Mouse (Mus musculus): ENCODE data around the gene Ddx23. TPM values are rescaled to one million over a fixed set of nuclear protein-coding genes. Genes with fewer than 3 reads are reported as not detected.

The Ddx23 gene
- polyA plus RNA-seq, 1 experiment from 2014 or later, result 26.4 TPM

GRCm38 (mm10) chr15:98608784-98609250 is 53.9 kb downstream of the Ddx23 start:
- peak; percentile 44 for DNase-seq (ENCODE audit: low spot score)

GRCm38 (mm10) chr15:98608058-98608783 is 54.5 kb downstream of the Ddx23 start:
- DNase-seq (ENCODE audit: low spot score), result no peak

GRCm38 (mm10) chr15:98607557-98607956 is 55.1 kb downstream of the Ddx23 start:
- DNase-seq (ENCODE audit: low spot score), result no peak

- no peak for DNase-seq (ENCODE audit: low spot score)
Observed at GRCm38 (mm10) chr15:98606739-98607138, 56.0 kb downstream of the Ddx23 start.

GRCm38 (mm10) chr15:98606051-98606536 is 56.6 kb downstream of the Ddx23 start:
- DNase-seq (ENCODE audit: low spot score), result no peak

- no peak for DNase-seq (ENCODE audit: low spot score)
Observed at GRCm38 (mm10) chr15:98604041-98604575, 58.6 kb downstream of the Ddx23 start.

GRCm38 (mm10) chr15:98602921-98603458 is 59.7 kb downstream of the Ddx23 start:
- DNase-seq (ENCODE audit: low spot score), result no peak

GRCm38 (mm10) chr15:98602191-98602881 is 60.4 kb downstream of the Ddx23 start:
- no peak for DNase-seq (ENCODE audit: low spot score)

GRCm38 (mm10) chr15:98601832-98602190 is 60.9 kb downstream of the Ddx23 start:
- no peak for DNase-seq (ENCODE audit: low spot score)

- DNase-seq (ENCODE audit: low spot score), result no peak
Observed at GRCm38 (mm10) chr15:98600036-98600709, 62.5 kb downstream of the Ddx23 start.

- DNase-seq (ENCODE audit: low spot score), result no peak
Observed at GRCm38 (mm10) chr15:98596609-98597008, 66.1 kb downstream of the Ddx23 start.

Other genes with a start within 250 kb of the Ddx23 start
- not detected in 2 replicates for gene Olfr282, start 231.7 kb downstream of the Ddx23 start, polyA plus RNA-seq (2015; fragmentation: Nextera tagmentation; extraction: Ambion mirVana)
- not detected in 2 replicates for gene Olfr281, start 210.3 kb downstream of the Ddx23 start, polyA plus RNA-seq (2015; fragmentation: Nextera tagmentation; extraction: Ambion mirVana)
- 0.03 TPM in 1 of 2 replicates, not detected in the other for gene OR5BS1P, start 193.0 kb downstream of the Ddx23 start, polyA plus RNA-seq (2015; fragmentation: Nextera tagmentation; extraction: Ambion mirVana)
- gene Lalba, start 180.2 kb downstream of the Ddx23 start, polyA plus RNA-seq (2015; fragmentation: Nextera tagmentation; extraction: Ambion mirVana), result 0.18 TPM in 1 of 2 replicates, not detected in the other
- gene Olfr279, start 170.5 kb downstream of the Ddx23 start, polyA plus RNA-seq (2015; fragmentation: Nextera tagmentation; extraction: Ambion mirVana), result not detected in 2 replicates
- 98.8 and 108 TPM in 2 replicates for gene Kansl2, start 128.6 kb downstream of the Ddx23 start, polyA plus RNA-seq (2015; fragmentation: Nextera tagmentation; extraction: Ambion mirVana)
- gene Ccnt1, start 92.0 kb downstream of the Ddx23 start, polyA plus RNA-seq (2015; fragmentation: Nextera tagmentation; extraction: Ambion mirVana), result 51.1 and 55.8 TPM in 2 replicates
- not detected in 2 replicates for gene 4930415O20Rik, start 91.9 kb downstream of the Ddx23 start, polyA plus RNA-seq (2015; fragmentation: Nextera tagmentation; extraction: Ambion mirVana)
- 12.6 and 17.0 TPM in 2 replicates for gene Adcy6, start 52.8 kb downstream of the Ddx23 start, polyA plus RNA-seq (2015; fragmentation: Nextera tagmentation; extraction: Ambion mirVana)
- 8.5 and 9.6 TPM in 2 replicates for gene Cacnb3, start 32.1 kb downstream of the Ddx23 start, polyA plus RNA-seq (2015; fragmentation: Nextera tagmentation; extraction: Ambion mirVana)
- gene Rnd1, start 14.6 kb upstream of the Ddx23 start, polyA plus RNA-seq (2015; fragmentation: Nextera tagmentation; extraction: Ambion mirVana), result 1.1 and 1.7 TPM in 2 replicates
- 0.09 and 0.40 TPM in 2 replicates for gene Ccdc65, start 45.3 kb upstream of the Ddx23 start, polyA plus RNA-seq (2015; fragmentation: Nextera tagmentation; extraction: Ambion mirVana)
- 4.6 and 6.4 TPM in 2 replicates for gene Fkbp11, start 65.3 kb upstream of the Ddx23 start, polyA plus RNA-seq (2015; fragmentation: Nextera tagmentation; extraction: Ambion mirVana)
- 36.5 and 42.2 TPM in 2 replicates for gene Arf3, start 100.3 kb upstream of the Ddx23 start, polyA plus RNA-seq (2015; fragmentation: Nextera tagmentation; extraction: Ambion mirVana)
- 0.85 TPM in 2 replicates for gene Wnt10b, start 115.3 kb upstream of the Ddx23 start, polyA plus RNA-seq (2015; fragmentation: Nextera tagmentation; extraction: Ambion mirVana)
- gene Wnt1, start 127.0 kb upstream of the Ddx23 start, polyA plus RNA-seq (2015; fragmentation: Nextera tagmentation; extraction: Ambion mirVana), result 0.08 TPM in 1 of 2 replicates, not detected in the other
- 0.10 and 0.13 TPM in 2 replicates for gene Ddn, start 146.6 kb upstream of the Ddx23 start, polyA plus RNA-seq (2015; fragmentation: Nextera tagmentation; extraction: Ambion mirVana)
- 103 and 107 TPM in 2 replicates for gene Prkag1, start 168.6 kb upstream of the Ddx23 start, polyA plus RNA-seq (2015; fragmentation: Nextera tagmentation; extraction: Ambion mirVana)
- 9.4 and 15.6 TPM in 2 replicates for gene Kmt2d, start 208.3 kb upstream of the Ddx23 start, polyA plus RNA-seq (2015; fragmentation: Nextera tagmentation; extraction: Ambion mirVana)
- gene Rhebl1, start 231.6 kb upstream of the Ddx23 start, polyA plus RNA-seq (2015; fragmentation: Nextera tagmentation; extraction: Ambion mirVana), result 10.3 and 10.8 TPM in 2 replicates
- 0.78 and 0.85 TPM in 2 replicates for gene Dhh, start 235.6 kb upstream of the Ddx23 start, polyA plus RNA-seq (2015; fragmentation: Nextera tagmentation; extraction: Ambion mirVana)